Mouse (Mus musculus): Measurements from ENCODE around the gene Cgas. TPM values are rescaled to one million over a fixed set of nuclear protein-coding genes. Genes with fewer than 3 reads are reported as not detected.

The Cgas gene
- 0.39 and 0.67 TPM in 2 replicates for polyA plus RNA-seq (2012; rRNA removed)

GRCm38 (mm10) chr9:78442579-78443392 is at the start of gene Cgas:
Gene Cgas, minus strand, starts transcription at chr9:78443237.

DNA sequence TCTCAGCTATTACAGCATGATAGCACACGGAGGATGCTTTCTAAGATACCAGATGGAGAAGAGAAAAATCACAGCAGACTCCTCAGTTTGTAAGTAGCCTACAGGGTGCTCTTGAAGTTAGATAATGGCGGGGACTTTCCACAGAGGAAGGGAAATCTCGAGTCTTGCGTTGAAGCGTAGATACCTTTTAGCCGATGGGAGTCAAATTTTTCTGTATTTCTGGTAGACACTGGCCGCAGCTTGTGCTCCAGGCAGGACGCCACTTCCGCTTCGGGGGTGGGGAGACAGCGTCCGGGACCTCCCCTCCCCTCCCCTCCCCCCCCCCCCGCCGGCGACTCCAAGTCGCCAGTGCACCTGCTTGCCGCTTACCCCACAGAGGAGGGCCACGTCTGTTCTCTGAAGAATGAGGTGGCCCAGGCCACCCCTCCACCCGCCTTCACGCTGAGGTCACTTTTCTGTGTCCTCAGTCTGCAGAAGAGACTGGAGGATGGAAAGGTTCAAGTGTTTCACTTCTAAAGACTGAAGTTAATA is 45.9 kb upstream of the Cgas start, which contains the start of gene Eef1a1:
Gene Eef1a1 (minus strand): TSS at position 262 of the 531 bp plus-strand sequence.

DNA sequence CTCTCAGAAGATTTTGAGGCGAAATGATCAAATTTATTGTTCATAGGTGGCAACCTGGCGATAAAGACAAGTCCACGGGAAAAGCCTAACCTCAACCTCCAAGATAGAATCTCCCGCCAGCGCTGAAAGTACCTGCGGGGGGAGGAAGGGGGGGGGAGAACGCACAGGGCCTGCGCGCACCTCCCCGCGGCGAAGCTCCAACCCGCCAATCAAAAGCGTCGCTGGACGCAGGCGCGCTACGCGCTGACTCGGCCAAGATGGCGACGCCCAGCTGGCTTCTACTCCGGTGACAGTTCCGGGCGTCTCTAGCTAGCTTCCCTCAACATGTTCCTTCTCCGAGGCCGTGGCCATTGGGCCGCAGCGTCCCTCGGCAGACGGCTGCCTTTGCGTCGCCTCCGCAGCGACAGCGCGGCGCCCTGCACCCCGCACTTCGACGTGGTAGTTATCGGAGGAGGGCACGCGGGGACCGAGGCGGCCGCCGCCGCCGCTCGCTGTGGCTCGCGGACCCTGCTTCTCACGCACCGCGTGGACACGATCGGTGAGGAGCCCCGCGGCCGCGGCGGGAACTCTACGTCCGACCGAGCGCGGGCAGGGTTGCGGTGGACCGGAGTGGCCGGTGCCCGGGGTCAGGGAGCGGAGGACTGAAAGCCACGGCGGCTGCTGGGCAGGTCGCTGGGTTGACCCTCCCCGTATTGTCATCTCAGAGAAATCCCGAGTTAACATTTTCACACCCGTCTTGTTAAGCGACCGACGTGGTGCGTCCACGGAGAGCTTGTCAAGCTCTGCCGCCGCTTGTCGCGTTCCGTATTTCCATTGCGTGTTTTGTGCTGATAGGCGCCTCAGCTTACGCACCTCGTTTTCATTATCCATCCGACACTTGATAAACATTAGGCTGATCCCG is 5.2 kb upstream of the Cgas start, which contains the start of the genes Mto1 and Gm17324:
Gene Mto1 (plus strand): TSS at position 236 of the 901 bp plus-strand sequence.
Gene Gm17324 (minus strand): TSS at position 814 of the 901 bp plus-strand sequence.

DNA sequence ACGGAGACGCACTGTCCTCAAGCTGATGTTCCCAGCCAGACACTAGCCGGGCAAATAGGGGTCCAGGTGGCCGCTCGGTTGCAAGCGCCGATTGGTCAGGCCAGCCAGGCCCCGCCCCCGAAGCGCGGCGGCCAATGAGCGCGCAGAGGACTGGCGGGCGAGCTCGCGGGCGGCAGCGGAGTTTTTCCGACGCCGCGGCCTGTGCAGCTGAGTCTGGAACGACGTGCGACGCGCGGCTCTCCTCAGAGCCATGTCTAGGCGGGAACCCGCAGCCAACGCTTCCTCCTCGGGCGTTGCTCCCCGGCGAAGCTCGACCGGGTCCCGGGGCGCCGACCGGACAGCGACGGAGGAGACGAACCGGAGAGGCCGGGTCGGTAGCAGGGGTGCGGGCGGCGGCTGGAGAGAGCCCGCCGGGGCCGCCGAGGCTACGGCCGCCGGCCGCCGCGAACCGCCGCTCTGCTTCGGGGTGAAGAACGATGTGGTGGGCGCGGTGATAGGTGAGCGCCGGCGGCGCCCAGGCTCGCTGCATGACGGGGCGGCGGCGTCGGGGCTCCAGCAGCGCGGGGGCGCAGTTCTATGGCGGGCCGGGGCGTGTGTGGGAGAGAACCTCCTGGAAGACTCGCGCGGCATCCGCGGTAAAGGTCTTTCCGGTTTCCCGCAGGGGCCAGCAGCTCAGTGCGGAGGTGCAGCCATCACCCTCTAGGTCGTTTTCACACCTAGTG is 47.2 kb downstream of the Cgas start, which contains the start of gene Ddx43:
Gene Ddx43 (plus strand): TSS at position 148 of the 722 bp plus-strand sequence.

Other genes starting within 250 kb of the Cgas start
- gene Gsta1, start 212.6 kb downstream of the Cgas start, polyA plus RNA-seq (2012; rRNA removed), result 149 and 298 TPM in 2 replicates
- gene Gm3776, start 186.1 kb downstream of the Cgas start, polyA plus RNA-seq (2012; rRNA removed), result 16.8 and 29.2 TPM in 2 replicates
- gene Gm10639, start 153.3 kb downstream of the Cgas start, polyA plus RNA-seq (2012; rRNA removed), result 0.29 TPM in 1 of 2 replicates, not detected in the other
- not detected in 2 replicates for gene Omt2a, start 128.4 kb downstream of the Cgas start, polyA plus RNA-seq (2012; rRNA removed)
- gene Omt2b, start 115.6 kb downstream of the Cgas start, polyA plus RNA-seq (2012; rRNA removed), result not detected in 2 replicates
- 2.8 and 4.3 TPM in 2 replicates for gene Gsta2, start 87.4 kb downstream of the Cgas start, polyA plus RNA-seq (2012; rRNA removed)
- gene Dppa5a, start 75.1 kb downstream of the Cgas start, polyA plus RNA-seq (2012; rRNA removed), result 0.45 TPM in 1 of 2 replicates, not detected in the other
- gene Ooep, start 64.5 kb downstream of the Cgas start, polyA plus RNA-seq (2012; rRNA removed), result 0.05 TPM in 1 of 2 replicates, not detected in the other
- 0.03 TPM in 1 of 2 replicates, not detected in the other for gene Ddx43, start 47.5 kb downstream of the Cgas start, polyA plus RNA-seq (2012; rRNA removed)
- 8.1 and 11.3 TPM in 2 replicates for gene Mto1, start 5.0 kb upstream of the Cgas start, polyA plus RNA-seq (2012; rRNA removed)
- 0.11 TPM in 1 of 2 replicates, not detected in the other for gene Gm17324, start 5.5 kb upstream of the Cgas start, polyA plus RNA-seq (2012; rRNA removed)
- gene Eef1a1, start 45.9 kb upstream of the Cgas start, polyA plus RNA-seq (2012; rRNA removed), result 470 and 480 TPM in 2 replicates
- gene Slc17a5, start 144.8 kb upstream of the Cgas start, polyA plus RNA-seq (2012; rRNA removed), result 2.5 and 2.7 TPM in 2 replicates
- gene Cd109, start 172.3 kb upstream of the Cgas start, polyA plus RNA-seq (2012; rRNA removed), result 1.4 and 1.7 TPM in 2 replicates